Mouse (Mus musculus) large intestine, adult 2 months (tissue): Measurements from ENCODE around the gene Ikzf5. TPM values are rescaled to one million over a fixed set of nuclear protein-coding genes. Genes with fewer than 3 reads are reported as not detected.
"Not testable (repeated sequence)": the region's sequence is repeated elsewhere in the genome, so short reads cannot be mapped to it uniquely, and the experiment has no call there.

Experiments
- DNase-seq: peaks from one replicate; pipeline ENCODE4 v3.0.0-alpha.2; 2012; ENCODE audit warnings: low read depth, low spot score
- WGBS: fragments of 180-500 bp; shearing (Covaris S2); methylation state at CpG from one replicate; pipeline ENCODE4 v1.1.7; 2018; 5-methylcytosine and 5-hydroxymethylcytosine counted together
- polyA plus RNA-seq: library from polyadenylated mRNA; depleted of rRNA; stranded (reverse); fragments of >200 nt; gene quantifications from 2 replicates; pipeline ENCODE4 v1.2.3, GENCODE M21; 2012; rRNA removed

The Ikzf5 gene
- 4.7 and 10.6 TPM in 2 replicates for polyA plus RNA-seq

DNA sequence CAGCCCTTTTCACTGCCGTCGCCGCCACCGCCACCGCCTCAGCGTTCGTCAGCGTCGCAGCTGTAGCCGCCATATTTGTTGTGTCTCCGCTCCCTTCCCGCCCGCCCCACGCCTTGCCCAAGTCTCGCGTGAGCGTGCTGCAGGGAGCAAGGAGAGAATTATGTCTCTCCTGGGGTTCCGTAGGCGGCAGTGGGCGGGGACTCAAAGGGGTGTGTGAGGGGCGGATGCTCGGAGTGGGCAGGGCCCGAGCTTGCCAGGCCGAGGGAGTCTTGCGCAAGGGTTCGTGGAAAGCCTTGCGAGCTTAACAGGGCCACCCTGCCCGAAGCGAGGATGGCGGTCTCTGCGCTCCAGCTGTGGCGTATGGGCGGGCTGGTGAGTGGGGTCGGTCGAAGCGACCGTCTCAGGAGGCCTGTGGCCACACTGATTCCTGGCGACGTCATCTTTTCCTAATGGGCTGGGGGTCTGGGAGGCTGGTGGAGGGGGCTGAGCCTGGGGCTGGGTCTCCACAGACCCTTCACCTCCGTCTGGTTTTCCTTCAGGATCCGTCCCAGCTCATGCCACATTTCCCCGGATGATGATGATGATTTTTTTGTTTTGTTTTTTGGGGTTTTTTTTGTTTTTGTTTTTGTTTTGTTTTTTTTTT is at the start of gene Ikzf5, which contains the start of gene Acadsb:
Gene Ikzf5, minus strand, starts transcription at position 106 of the 643 bp plus-strand sequence.
Gene Acadsb, plus strand, starts transcription at position 186 of the 643 bp plus-strand sequence.
- peak; percentile 97 for DNase-seq
- WGBS: under 1% methylated on average over 42 of the region's 42 CpGs

DNA sequence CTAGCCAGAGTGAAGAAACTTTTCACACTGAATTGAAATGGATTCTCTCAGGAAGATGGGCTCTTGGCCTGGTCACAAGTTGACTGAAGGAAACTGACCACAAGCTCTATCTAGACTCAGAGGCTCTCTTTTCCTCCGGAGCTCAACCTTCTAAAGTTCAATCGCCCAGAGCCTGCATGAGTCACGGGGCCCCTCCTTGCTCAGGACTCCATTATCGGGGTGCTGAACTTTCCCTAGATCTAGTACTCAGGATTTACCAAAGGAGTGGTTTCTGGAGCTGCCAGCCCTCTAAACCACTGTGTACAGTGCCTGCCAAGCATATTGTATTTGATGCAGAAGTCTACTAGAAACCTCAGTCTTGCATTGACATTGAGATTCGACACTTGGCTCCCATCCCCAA is 46.4 kb upstream of the Ikzf5 start:
- WGBS: 74% methylated on average over 5 of the region's 5 CpGs
- DNase-seq: no peak

DNA sequence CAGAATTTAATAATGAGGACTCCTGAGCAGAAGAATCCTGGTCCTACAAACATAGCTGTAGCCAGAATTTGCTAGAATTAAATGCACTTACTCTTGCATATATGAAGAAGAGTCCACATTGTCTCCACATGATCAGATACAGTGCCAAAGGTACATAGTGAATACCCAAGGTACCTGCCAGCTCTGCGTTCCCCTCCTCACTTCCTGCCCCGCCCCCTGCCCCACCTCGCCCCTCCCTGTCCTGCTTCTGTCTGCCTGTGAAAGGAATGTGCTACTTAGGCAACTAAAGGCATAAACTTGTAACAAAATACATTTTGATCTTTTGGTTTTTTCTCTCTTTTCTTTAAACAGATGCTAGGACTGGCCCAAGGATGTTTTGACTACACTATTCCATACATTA is 26.7 kb upstream of the Ikzf5 start:
- DNase-seq: peak; percentile 13
- 32% methylated on average over 3 of the region's 3 CpGs for WGBS

DNA sequence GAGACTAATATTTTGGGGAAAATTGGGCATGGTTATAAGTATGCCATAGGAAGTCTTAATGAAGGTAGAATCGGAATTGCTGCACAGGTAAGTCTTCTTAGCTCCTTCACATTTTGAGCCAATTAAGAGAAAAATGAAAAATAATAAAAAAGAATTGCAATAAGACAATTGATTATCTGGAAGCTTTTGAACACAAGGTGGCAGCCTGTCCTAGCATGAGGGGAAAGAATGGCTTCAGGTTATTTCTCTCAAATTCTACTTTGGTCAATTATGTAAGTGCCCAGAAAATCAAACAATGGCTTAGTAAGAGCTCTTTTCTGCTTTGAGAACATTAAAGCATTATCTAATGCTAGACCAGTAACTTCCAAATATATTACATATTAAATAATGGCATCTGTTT is 24.0 kb upstream of the Ikzf5 start:
- 98% methylated on average over 1 of the region's 1 CpGs for WGBS
- no peak for DNase-seq

DNA sequence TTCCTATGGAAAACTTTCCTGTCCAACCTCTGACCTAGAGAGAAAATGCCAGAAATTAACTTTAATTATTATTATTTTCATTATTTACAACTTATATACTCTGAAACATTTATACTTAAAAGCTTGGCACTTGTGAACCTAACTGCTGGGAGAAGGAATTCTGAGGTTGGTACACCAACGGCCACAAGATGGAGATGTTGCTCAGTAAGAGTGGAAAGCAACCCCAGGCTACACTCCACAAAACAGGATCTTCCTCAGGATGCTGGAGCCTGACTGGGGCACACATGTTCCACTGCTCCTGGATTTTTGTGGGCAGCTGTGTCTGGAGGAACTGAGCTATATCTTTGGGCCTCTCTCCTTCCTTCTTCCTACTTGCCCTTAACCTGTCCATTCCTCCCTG is 21.9 kb upstream of the Ikzf5 start:
- 29% methylated on average over 1 of the region's 1 CpGs for WGBS
- no peak for DNase-seq

DNA sequence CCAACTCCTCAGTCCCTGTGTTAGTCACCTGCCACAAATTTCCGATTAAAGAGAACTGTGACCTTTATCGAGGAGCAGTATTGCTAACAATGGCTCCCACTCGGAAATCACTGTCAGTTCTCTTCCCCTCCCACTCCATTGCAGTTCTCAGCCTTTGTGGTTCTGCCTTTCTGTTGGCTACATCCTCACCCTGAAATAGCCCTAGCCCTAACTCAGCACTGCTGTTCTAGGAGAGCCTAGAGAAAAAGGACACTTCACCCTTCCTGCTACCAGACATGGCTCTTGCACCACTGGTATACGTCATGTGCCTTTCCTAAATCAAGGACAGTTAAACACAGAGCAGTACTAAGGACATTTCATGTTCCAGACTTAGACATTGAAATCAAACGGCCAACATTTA is 17.0 kb upstream of the Ikzf5 start:
- WGBS: 88% methylated on average over 5 of the region's 5 CpGs
- DNase-seq: no peak

DNA sequence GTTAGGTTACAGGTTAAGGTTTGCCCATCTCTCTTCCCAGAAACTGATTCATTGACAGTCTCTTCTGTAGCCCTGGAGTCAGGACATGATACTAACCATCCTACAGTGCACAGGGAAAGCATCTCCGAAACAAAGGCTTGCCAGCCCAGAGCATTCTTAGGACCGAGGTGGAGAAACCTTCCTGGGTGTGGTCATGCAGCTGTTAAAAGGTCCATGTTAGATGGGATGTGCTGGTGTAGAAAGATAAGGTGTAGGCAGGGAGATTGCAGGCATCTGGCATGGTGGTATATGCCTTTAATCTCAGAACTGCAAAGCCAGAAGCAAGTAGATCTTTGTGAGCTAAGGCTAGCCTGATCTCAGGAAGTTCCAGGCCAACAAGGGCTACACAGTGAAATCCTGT is 14.6 kb upstream of the Ikzf5 start:
- no peak for DNase-seq
- WGBS: 65% methylated on average over 2 of the region's 2 CpGs

DNA sequence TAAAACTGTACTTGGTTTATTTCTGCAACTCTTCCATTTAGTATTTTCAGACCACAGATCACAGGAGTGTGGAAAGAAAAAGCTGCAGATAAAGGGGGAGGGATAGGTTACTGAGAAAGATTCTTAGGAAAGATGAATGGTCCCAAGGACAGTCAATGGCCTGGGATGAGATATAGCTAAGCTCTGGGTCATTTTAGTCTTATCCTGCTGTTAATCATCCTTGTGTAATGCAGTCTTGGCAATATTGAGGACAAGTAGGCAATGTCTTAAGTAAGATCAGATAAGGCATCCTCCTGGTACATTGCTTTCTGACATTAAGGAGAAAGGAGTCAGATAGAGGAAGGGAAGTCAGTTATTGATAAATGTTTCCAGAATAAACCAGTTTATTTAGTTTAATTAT is 7.3 kb upstream of the Ikzf5 start:
- DNase-seq: no peak

DNA sequence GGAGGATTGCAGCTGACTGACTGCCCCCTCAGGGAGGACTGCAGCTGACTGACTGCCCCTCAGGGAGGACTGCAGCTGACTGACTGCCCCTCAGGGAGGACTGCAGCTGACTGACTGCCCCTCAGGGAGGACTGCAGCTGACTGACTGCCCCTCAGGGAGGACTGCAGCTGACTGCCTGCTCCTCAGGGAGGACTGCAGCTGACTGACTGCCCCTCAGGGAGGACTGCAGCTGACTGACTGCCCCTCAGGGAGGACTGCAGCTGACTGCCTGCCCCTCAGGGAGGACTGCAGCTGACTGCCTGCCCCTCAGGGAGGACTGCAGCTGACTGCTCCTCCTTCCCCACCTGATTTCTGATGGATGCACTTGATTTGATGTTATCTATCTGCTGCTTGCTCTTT is 6.4 kb upstream of the Ikzf5 start:
- not testable (repeated sequence) for DNase-seq

DNA sequence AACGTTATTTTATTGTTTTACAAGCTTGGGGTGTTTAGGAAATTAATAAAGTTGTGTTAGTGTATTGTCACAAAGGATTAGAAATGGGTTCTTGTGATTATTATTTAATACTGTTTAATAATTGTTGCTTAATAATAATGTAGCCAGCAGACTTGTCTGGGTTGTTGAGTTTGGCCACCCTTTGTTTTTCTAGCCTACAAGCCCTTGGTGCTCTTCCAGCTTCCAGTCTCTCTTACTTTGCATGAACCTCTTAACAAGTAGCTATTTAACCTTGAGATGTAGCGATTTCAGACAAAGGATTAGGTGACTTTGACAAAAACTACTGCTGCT is 1.6 kb upstream of the Ikzf5 start:
- no peak for DNase-seq
- 24% methylated on average over 2 of the region's 2 CpGs for WGBS

DNA sequence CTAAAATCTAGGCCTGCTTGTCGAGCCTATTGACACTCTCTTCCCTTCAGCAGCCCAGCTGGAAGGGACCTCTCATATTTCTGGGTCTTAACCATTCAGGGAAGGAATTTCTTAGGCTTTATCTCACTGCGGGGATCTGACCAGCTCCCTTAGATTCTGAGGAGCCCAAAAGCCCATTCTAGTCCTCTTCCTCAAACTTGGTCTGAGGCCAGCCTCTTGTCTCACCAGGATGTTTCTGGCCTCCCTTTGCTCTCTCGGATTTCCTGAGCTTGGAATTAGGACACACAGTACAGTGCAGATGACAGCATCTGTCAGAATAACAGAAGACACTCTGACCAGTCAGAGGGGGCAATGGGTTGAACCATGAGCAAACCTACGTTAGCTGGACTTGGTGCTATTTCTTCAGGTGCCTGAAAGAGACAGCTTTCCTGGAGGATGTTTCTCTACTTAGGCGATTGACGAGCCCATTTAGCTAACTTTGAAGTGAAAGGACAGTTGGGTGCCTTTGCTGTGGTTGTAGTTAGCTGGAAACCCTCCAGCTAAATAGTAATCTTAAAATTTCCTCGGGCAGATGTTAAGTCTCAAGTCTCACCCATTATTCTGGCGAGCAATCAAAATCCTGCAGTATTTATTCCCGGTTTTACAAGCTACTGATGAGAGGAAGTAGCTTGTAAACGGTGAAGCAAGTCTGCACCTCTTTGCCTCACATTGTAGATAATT is 1.1 kb upstream of the Ikzf5 start:
- DNase-seq: no peak
- 7% methylated on average over 10 of the region's 10 CpGs for WGBS

DNA sequence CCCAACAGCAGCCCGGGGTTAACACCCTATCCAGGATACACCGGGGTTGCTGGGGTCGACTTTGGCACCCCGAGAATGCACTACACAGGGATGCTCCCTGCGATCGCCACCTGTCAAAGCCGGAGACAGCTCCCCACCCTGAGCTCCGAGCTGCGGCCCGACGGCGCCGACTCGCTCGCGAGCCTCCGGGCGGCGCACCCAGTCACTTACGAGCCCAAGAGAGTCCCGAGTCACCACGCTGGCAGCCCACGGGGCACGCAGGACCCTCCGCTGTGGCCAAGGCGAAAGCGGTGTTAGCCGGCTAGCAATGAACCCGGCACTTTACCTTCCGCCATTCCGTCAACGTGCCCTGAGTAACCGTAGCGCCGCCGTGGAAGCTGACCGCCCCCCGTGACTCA is 334 bp downstream of the Ikzf5 start:
- DNase-seq: no peak
- WGBS: under 1% methylated on average over 37 of the region's 38 CpGs

DNA sequence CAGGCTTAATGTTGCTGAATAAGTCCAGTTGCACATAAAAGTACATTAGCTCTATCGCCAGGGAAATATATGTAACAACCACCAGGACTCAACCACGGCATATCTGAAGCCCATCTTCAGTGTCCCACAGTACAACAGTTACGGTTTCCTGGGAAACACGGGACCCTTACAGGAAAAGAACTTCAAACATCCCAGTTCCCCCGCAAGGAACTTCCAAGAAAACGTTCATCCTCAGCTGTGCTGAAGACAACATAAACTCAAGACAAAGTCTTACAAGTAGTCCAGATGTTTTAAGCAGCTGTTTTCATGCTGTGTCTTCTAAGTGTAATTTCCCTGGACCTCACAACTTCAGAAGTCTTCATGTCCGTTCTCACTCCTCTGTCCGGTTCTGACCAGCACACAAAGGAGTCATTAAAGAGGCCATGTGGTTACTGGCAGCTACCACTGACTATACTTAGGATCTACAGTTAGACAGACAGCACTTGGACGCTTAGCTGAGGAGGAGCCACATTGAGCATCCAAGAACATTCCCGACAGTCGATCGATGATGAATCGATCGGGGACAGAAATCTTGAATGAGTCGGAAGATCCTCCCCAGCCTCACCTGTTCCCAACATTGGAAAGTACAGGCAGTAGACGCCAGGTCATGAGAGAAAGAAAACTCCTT is 867 bp downstream of the Ikzf5 start:
- WGBS: 4% methylated on average over 16 of the region's 16 CpGs
- DNase-seq: no peak

DNA sequence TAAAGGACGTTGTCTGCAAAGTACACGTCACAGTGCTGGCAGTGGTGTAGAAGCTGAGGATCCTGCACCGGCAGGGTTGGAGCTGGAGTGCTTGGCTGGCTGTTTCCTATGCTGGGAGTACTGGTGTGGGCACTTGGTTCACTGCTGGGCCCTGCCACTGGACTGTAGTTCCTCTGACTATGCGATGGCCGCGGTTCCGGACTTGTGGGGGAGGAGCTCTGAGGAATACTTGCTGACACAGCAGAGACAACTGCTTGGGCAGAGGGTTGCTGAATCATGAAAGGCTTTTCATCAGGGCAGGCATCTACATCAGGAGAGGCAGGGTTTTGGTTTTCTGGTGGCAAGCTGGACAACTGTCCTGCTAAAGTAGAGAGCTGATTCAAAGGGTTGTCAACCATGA is 18.6 kb downstream of the Ikzf5 start:
- WGBS: 87% methylated on average over 7 of the region's 7 CpGs
- not testable (repeated sequence) for DNase-seq

DNA sequence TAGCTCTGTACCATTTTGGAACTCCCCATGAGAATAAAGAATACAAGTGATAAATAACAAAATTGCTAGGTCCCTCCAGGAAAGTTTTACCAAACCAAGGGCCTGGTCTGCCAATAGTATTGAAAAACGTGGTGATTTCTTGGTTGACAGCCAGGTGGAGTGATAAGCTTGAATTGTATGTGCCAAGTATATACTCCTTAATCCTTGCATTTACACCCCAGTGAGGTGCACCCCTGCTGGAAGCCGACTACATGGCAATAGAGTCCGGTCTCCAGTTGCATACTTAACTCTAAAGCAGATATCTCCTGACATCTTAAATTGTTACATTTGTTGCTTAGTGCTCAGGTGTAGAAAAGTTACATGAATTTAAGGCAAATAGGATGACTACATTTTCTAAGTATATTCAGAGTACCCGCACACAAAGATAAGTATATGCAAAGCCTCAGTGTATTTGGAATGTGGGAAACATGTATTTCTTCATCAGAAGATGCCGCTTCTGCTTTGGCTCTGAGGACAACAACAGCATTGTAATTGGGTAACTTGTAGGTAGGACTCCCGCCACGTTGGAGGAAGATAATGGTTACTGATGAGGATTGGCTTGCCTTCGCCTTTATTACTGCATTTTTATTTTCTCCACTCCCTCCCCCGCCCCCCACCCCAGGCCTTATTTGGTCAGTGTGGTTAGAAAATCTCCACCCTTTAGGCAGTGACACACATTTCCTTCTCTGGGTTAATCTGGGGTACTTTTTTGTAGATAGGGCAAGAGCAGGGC is 38.3 kb downstream of the Ikzf5 start:
- DNase-seq: no peak
- WGBS: 55% methylated on average over 9 of the region's 9 CpGs

DNA sequence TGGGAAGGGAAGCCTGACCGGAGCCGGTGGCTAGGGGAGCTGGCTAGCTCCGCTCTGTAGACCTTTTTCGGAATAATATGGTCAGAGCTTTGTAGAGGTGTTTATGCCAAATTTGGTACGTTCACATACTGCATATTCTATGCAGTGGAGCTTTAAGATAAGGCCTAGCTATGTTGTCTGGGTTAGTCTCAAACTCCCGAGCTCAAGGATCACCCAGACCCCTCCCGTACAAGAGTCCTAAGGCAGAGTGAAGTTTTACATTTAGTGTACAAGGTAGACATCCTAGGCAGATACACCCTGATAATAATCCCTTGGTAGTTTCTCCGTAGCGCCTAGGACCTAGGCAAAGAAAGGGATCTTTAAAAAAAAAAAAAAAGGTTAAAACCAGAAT is 38.9 kb downstream of the Ikzf5 start:
- DNase-seq: no peak
- WGBS: 8% methylated on average over 9 of the region's 9 CpGs

DNA sequence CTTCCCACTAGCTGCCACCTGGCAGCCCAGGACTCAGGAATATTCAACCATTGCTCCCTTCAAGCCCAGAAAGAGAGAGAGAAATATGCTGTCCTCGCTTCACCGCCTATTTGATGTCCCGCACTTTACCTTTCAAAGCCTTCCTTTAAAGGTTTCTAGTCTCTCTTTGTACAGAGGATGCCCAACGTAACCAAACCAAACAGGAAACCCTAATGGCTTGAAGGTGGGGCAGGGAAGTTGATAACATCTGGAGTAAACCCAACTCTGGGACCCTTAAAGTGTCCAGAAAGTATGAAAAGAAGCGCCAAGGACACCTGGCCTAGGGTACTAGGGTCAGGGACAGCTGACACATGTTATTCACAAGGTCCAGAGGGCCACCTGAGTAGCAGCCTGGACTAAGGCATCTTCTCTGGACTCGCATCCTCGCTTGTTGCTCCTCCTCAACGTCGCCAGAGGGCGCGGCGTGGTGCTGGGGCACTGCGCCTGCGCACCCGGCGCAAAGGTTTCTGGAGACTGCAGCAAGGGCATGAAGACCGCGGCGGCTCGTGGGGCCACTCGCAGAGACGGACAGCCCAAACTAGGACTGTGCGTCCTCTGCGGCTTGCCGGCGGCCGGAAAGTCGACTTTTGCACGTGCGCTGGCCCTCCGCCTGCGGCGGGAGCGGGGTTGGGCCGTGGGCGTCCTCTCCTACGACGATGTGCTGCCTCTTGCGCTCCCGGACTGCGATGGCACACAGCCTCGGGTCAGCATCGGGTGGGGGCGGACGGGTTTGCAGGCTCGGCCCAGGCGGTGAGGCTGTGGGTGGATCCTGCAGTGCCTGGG is 39.5 kb downstream of the Ikzf5 start, which contains the start of gene Pstk:
Gene Pstk, plus strand, starts transcription at position 494 of the 822 bp plus-strand sequence.
- WGBS: 4% methylated on average over 47 of the region's 47 CpGs
- DNase-seq: peak; percentile 75

DNA sequence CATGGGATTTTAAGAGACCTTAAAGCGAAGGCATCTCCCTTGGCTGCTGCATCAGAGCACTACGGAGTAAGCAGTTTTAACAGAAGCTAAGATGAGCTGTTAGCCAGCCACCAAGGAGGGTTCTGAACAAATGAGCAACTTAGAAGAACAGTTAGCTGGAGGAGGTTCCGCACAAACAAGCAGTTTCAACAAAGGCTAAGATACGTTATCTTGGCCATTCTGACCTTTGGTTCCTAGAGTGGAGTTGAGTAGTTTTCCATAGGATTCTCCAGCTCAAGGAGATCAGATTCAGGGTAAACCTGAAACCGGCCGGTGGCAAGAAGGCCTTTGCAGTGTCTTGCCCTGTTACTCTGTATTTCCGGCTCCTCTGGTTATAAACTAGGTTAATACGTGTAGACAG is 46.2 kb downstream of the Ikzf5 start:
- no peak for DNase-seq
- WGBS: 93% methylated on average over 8 of the region's 8 CpGs

DNA sequence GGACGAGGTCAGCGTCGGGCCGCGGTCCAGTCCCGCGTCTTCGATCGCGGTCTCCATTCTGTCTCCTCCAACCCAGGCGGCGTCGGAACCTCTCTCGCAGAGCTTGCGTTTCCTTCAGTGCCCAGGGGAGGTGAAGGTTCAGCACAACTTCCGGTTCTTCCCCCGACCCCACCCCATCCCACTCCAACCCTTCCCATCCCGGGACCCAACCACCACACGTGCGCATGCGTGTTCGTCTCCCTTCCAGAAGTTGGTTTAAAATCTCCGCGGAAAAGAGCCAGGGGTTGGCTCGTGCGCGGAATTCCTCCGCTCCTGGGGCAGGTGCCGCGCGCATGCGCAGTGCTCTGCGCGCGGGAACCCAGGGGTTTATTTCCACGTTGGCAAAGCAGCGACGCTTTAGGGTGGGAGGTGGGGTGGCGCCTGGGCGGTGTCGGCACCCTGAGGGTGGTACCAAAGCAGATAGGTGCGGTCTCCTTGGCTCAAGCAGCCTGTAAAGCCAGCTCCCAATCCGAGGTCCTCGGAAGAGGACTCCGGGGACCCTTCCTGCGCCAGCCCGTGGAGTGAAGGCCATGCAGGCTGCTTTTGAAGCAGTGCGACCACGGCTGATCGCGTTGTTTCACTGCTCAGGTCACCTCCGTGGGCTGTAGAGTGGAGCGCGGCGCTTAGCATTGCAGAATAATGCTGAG is 47.6 kb downstream of the Ikzf5 start, which contains the start of gene 2310057M21Rik:
Gene 2310057M21Rik, minus strand, starts transcription at position 145 of the 686 bp plus-strand sequence.
- WGBS: under 1% methylated on average over 55 of the region's 55 CpGs

More for the DNA sequence above, 47.6 kb downstream of the Ikzf5 start, which contains the start of gene 2310057M21Rik:
- DNase-seq: peak; percentile 97
